Mouse (Mus musculus): ENCODE measurements around the gene Megf11.

DNA sequence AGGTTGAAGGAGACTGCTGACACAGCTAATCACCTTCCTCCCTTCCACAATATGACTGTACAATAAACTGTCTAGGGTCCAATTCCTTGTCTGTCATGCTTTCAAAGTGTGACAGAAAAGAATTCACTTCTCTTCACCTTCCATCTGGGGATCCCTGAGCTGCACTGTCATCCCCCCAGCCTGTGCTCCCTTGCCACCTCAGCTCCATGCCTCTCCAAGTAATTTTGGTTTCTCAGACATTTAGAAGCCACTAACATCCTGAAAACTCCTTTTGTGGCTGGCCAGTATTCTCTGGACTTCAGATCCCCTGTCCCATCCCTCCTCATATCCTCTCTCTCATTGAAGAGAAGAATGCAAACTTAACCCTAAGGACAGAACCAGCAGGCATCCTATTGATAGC, 317.0 kb downstream of the Megf11 start:
- TF ChIP-seq POLR2A (IDR thresholded peaks at IDR 0.05; ENCODE audit: borderline replicate concordance, extremely low read depth, low read depth, low read length) (no peak), CTCF (IDR thresholded peaks at IDR 0.05; ENCODE audit: insufficient read depth, low read length) (no peak)
